Mouse (Mus musculus) right cerebral cortex, postnatal 10 days (tissue): ENCODE data around the gene Ccr10.
"Not testable (repeated sequence)": the region's sequence is repeated elsewhere in the genome, so short reads cannot be mapped to it uniquely, and the experiment has no call there.

Experiments used
- DNase-seq, 2 experiments: peaks; one replicate each; pipeline ENCODE4 v3.0.0; 2021; ENCODE audit warnings: low spot score in 2 of 2

Gene Ccr10

GRCm38 (mm10) chr11:101125008-101125407 is 50.2 kb downstream of the Ccr10 start:
- not testable (repeated sequence) for DNase-seq

GRCm38 (mm10) chr11:101124494-101124893 is 50.7 kb downstream of the Ccr10 start:
- not testable (repeated sequence) for DNase-seq
